Mouse (Mus musculus) CH12.LX (cell line): ENCODE results near the gene Csrp1.

ENCODE experiments used
- CHD2 ChIP-seq: IDR thresholded peaks from 2 replicates; pipeline ENCODE4 v1.6.1; 2011; ENCODE audit warnings: low read length, improper control_type of control experiment
- CTCF ChIP-seq, 2 experiments: IDR thresholded peaks in 1 of 2; conservative IDR thresholded peaks in 1 of 2; 2 replicates each; pipeline ENCODE4 v1.5.1; 2011 to 2012; ENCODE audit warnings: low read depth in 2 of 2, low read length in 2 of 2, improper control_type of control experiment in 1 of 2, inconsistent platforms in 1 of 2, mild to moderate bottlenecking in 1 of 2, moderate library complexity in 1 of 2
- ELF1 ChIP-seq: IDR thresholded peaks from 2 replicates; pipeline ENCODE4 v1.6.1; 2014; ENCODE audit warnings: low read depth, mild to moderate bottlenecking, inconsistent platforms, low read length, improper control_type of control experiment
- HCFC1 ChIP-seq: IDR thresholded peaks from 2 replicates; pipeline ENCODE4 v1.6.1; 2012; ENCODE audit warnings: low read depth, mild to moderate bottlenecking, inconsistent platforms, low read length, improper control_type of control experiment
- MXI1 ChIP-seq: IDR thresholded peaks from 2 replicates; pipeline ENCODE4 v1.6.1; 2011; ENCODE audit warnings: mild to moderate bottlenecking, low read depth, low read length, improper control_type of control experiment
- PAX5 ChIP-seq: IDR thresholded peaks from 2 replicates; pipeline ENCODE4 v1.6.1; 2012; ENCODE audit warnings: low read length, inconsistent platforms, mixed read lengths
- POLR2A ChIP-seq: IDR thresholded peaks from 2 replicates; pipeline ENCODE4 v1.6.1; 2011; ENCODE audit warnings: low read depth, mild to moderate bottlenecking, improper control_type of control experiment, low read length

- TF ChIP-seq POLR2A (no peak), CTCF (conservative IDR thresholded peaks at IDR 0.05 in 1 of 2, IDR thresholded peaks at IDR 0.05 in 1 of 2; ENCODE audit: low read depth in 2 of 2, low read length in 2 of 2) (no peak), HCFC1 (no peak), CHD2 (no peak), MXI1 (no peak), ELF1 (no peak), PAX5 (no peak)
Measured at GRCm38 (mm10) chr1:135678145-135678544, 41.7 kb upstream of the Csrp1 start.
